Mouse (Mus musculus): ENCODE measurements around the gene Grin3b. TPM values are rescaled to one million over a fixed set of nuclear protein-coding genes. Genes with fewer than 3 reads are reported as not detected.

The Grin3b gene
- polyA plus RNA-seq, 1 experiment: not detected

DNA sequence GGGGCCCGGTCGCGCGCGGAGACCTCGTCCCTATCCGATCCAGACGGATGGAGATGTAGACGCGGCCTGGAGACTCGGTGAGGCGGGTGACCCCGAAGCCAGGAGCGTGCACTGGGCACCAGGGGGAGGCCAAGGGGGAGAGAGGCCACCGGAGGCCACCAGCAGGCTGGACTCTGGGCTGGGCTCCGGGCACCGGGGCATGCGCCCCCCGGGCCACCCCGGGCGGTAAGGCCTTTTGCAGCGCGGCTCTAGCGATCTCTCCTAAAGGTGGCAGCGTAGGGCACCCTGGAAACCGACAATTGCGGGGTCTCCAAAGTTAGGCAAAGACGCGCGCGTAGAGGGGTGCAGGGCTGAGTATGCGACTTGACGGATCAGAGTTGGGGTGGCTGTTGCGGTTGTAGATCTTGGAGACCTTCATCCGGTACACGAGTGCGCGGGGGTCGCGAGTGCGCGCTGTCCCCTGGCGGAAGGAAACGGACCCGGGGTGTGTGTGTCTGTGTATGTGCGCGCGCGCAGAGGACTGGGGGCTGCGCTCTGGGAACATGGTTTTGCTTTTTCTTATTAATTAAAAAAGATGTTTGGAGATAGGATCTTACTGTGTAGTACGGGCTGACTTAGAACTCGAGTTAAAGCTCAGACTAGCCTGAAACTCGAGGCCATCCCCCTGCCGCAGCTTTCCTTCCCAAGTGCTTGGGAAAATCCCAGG, 43.0 kb upstream of the Grin3b start:
- Histone ChIP-seq H3K36me3 (ENCODE audit: control insufficient read depth, insufficient read depth, low read length) (0 out of 2 replicates have a peak, but pooled peaks cover 2% of the 10 kb centered on the region), H3K4me3 (ENCODE audit: low read depth, low read length) (peak overlapping the region; percentile 83), H3K27me3 (ENCODE audit: control insufficient read depth, insufficient read depth, low read length) (peaks cover 6% of the 10 kb centered on the region), H3K27ac (ENCODE audit: insufficient read depth, low read depth, low read length) (peak overlapping the region; percentile 60), H3K4me1 (ENCODE audit: control insufficient read depth, insufficient read depth, insufficient read length, low read length) (peaks cover 10% of the 10 kb centered on the region)
- under 1% methylated on average over 54 of the region's 54 CpGs for WGBS
- no peak for TF ChIP-seq CTCF (IDR thresholded peaks at IDR 0.05; ENCODE audit: extremely low read depth, insufficient read length, insufficient replicate concordance, low read depth, low read length)

DNA sequence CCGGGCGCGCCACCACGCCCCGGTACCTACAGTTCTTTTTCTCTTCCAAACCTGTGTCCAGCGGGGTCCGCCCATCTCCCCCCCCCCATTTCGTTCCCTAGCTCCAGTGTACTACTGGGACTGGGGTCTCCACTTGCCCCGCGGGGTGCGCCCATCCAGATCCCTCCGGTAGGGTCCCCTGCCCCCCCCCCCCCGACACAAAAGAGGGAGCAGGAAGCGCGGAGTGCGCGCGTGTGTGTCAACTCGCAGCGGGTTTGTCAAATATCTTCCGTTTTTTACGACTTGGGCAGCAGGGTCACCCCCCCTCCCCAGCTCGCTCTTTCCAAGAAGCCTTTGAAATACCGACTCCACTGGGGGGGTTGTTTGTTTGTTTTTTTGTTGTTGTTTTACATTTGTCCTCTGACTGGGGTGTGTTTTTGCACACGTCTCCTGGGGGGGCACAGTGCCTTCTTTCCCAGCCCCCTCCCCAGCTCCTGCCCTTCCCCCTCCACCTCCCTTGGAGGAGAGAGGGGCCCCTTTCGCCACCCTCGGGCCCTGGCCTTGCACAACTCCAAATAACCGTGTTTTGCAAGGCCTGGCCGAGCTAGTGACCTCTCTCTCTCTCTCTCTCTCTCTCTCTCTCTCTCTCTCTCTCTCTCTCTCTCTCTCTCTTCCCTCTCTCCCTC, 42.4 kb upstream of the Grin3b start:
- Histone ChIP-seq H3K27ac (ENCODE audit: insufficient read depth, low read depth, low read length) (peak overlapping the region; percentile 60), H3K4me3 (ENCODE audit: low read depth, low read length) (peak overlapping the region; percentile 83), H3K4me1 (ENCODE audit: control insufficient read depth, insufficient read depth, insufficient read length, low read length) (peaks cover 15% of the 10 kb centered on the region), H3K36me3 (ENCODE audit: control insufficient read depth, insufficient read depth, low read length) (0 out of 2 replicates have a peak, but pooled peaks cover 2% of the 10 kb centered on the region), H3K27me3 (ENCODE audit: control insufficient read depth, insufficient read depth, low read length) (peaks cover 6% of the 10 kb centered on the region)
- TF ChIP-seq POLR2A (IDR thresholded peaks at IDR 0.05; ENCODE audit: low read depth, low read length) (no peak), CTCF (IDR thresholded peaks at IDR 0.05; ENCODE audit: extremely low read depth, insufficient read length, insufficient replicate concordance, low read depth, low read length) (no peak)
- 3% methylated on average over 29 of the region's 29 CpGs for WGBS

DNA sequence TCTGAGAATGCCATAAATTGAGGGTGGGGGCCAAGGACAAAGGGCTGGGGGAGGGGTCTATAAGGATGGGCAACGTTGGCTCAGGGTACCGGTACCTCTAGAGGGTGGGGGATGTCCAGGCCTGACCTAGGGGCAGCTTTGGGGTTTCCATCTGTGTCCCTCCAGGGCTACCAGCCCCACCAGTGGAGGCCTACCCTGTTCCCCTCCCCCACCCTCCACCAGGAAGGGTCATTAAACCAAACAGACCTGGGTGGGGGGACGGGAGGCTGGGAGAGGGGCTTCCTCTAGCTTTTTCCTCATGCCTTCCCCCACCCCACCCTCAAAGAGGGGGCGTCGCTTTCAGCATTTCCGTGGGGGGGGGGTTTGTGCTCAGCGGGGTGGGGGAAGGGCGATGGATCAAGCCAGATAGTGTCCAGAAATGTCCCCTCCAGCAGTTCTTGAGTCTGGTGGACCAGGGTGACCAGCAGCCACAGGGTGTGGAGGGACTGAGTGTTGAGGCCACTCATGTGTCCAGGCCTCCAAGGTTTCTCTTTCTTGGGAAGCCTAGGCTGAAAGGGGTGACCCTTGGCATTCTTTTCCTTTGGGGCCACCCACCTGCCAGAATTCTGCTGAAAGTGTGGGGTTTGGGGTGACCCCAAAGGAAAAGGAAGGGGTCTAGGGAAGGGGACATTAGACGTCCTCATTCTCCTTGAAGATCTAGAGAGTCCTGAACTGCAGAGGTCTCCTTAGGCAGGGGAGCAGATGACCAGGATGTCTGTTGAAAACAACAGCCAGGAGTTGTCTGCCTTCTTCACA, 41.4 kb upstream of the Grin3b start:
- WGBS: 57% methylated on average over 9 of the region's 9 CpGs
- H3K27me3 ChIP-seq (ENCODE audit: control insufficient read depth, insufficient read depth, low read length): peaks cover 6% of the 10 kb centered on the region
- TF ChIP-seq CTCF (IDR thresholded peaks at IDR 0.05; ENCODE audit: extremely low read depth, insufficient read length, insufficient replicate concordance, low read depth, low read length): no peak
- H3K4me1 ChIP-seq (ENCODE audit: control insufficient read depth, insufficient read depth, insufficient read length, low read length): peaks cover 23% of the 10 kb centered on the region
- no peak overlapping the region for H3K27ac ChIP-seq (ENCODE audit: insufficient read depth, low read depth, low read length)
- H3K4me3 ChIP-seq (ENCODE audit: low read depth, low read length): 0 out of 2 replicates have a peak overlapping the region, but pooled peaks have one; percentile 83
- 0 out of 2 replicates have a peak, but pooled peaks cover 2% of the 10 kb centered on the region for H3K36me3 ChIP-seq (ENCODE audit: control insufficient read depth, insufficient read depth, low read length)

DNA sequence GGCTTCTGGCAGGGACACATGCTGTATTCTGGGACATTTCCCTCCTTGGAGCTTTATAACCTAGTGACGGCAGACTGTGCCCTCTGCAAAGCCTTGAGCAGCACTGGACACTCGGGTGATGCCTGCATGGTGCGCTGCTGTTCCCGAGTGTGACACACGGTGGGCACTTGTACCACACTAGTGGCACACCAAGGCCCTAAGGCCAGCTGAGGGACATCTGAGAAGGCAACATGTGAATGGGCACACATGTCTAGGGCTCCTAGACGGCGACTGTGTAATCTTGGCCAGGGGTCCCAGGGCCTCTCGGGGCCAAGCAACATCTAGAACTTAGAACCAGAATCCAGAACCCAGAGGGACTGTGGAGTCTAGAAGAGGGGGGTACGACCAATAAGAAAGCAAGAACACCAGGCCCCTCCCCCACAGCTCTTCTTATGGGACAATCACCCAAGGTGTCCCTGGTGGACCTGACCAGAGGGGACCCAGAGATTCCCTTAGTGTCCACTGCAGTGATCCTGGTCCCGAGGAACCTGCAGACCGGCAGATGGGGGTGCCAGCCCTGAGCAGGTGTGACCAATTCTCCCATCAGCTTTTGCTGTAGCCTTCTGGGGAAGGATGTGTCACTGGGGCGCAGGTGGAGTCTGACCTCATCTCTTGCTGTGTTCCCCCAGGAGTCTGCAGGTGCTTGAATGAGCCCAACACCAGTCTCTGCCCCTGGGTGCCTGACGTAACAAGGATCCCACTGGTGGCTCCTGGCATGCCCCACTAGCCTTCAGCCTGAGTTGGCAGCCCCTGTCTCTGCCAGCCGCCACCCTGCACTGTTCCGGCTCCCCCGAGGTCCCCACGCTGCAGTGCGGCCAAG, 40.3 kb upstream of the Grin3b start:
- Histone ChIP-seq H3K36me3 (ENCODE audit: control insufficient read depth, insufficient read depth, low read length) (0 out of 2 replicates have a peak, but pooled peaks cover 2% of the 10 kb centered on the region), H3K27me3 (ENCODE audit: control insufficient read depth, insufficient read depth, low read length) (peaks cover 6% of the 10 kb centered on the region), H3K27ac (ENCODE audit: insufficient read depth, low read depth, low read length) (no peak overlapping the region), H3K4me1 (ENCODE audit: control insufficient read depth, insufficient read depth, insufficient read length, low read length) (peaks cover 30% of the 10 kb centered on the region), H3K4me3 (ENCODE audit: low read depth, low read length) (no peak overlapping the region)
- 77% methylated on average over 18 of the region's 18 CpGs for WGBS
- no peak for TF ChIP-seq CTCF (IDR thresholded peaks at IDR 0.05; ENCODE audit: extremely low read depth, insufficient read length, insufficient replicate concordance, low read depth, low read length)
- TF ChIP-seq POLR2A (IDR thresholded peaks at IDR 0.05; ENCODE audit: low read depth, low read length): no peak

DNA sequence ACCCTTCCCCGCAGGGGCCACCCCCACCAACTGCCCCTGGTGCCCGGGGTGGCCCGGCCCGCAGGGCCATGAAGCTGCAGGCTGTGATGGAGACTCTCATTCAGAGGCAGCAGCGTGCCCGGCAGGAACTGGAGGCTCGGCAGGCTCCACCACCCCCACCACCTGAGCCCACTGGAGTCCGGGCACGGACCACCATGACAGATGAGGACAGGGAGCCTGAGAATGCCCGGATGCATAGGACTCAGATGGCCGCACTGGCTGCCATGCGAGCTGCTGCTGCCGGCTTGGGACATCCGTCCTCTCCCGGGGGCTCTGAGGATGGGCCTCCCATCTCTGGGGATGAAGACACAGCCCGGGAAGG, 39.7 kb upstream of the Grin3b start:
- Histone ChIP-seq H3K27ac (ENCODE audit: insufficient read depth, low read depth, low read length) (no peak overlapping the region), H3K36me3 (ENCODE audit: control insufficient read depth, insufficient read depth, low read length) (0 out of 2 replicates have a peak, but pooled peaks cover 2% of the 10 kb centered on the region), H3K27me3 (ENCODE audit: control insufficient read depth, insufficient read depth, low read length) (peaks cover 6% of the 10 kb centered on the region), H3K4me1 (ENCODE audit: control insufficient read depth, insufficient read depth, insufficient read length, low read length) (peaks cover 31% of the 10 kb centered on the region), H3K4me3 (ENCODE audit: low read depth, low read length) (no peak overlapping the region)
- TF ChIP-seq POLR2A (IDR thresholded peaks at IDR 0.05; ENCODE audit: low read depth, low read length): no peak
- no peak for TF ChIP-seq CTCF (IDR thresholded peaks at IDR 0.05; ENCODE audit: extremely low read depth, insufficient read length, insufficient replicate concordance, low read depth, low read length)
- 92% methylated on average over 16 of the region's 16 CpGs for WGBS

DNA sequence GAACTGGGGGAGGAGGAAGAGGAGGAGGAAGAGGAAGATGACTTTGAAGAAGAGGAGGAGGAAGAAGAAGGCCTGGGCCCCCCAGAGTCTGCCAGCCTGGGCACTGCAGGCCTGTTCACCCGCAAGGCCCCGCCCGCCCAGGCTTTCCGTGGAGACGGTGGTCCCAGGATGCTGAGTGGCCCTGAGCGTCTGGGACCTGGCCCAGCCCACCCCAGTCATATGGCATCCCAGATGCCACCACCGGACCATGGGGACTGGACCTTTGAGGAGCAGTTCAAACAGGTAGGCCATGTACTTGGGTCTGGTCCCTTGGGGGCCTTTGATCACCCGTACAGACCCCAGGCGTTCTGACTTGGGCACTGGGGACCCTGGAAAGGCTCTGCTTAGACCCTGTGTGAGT, 38.7 kb upstream of the Grin3b start:
- Histone ChIP-seq H3K27ac (ENCODE audit: insufficient read depth, low read depth, low read length) (no peak overlapping the region), H3K4me3 (ENCODE audit: low read depth, low read length) (no peak overlapping the region), H3K4me1 (ENCODE audit: control insufficient read depth, insufficient read depth, insufficient read length, low read length) (peaks cover 33% of the 10 kb centered on the region), H3K36me3 (ENCODE audit: control insufficient read depth, insufficient read depth, low read length) (0 out of 2 replicates have a peak, but pooled peaks cover 2% of the 10 kb centered on the region), H3K27me3 (ENCODE audit: control insufficient read depth, insufficient read depth, low read length) (peaks cover 6% of the 10 kb centered on the region)
- no peak for TF ChIP-seq POLR2A (IDR thresholded peaks at IDR 0.05; ENCODE audit: low read depth, low read length)
- TF ChIP-seq CTCF (IDR thresholded peaks at IDR 0.05; ENCODE audit: extremely low read depth, insufficient read length, insufficient replicate concordance, low read depth, low read length): no peak
- WGBS: 87% methylated on average over 9 of the region's 9 CpGs

Data from small intestine, adult 2 months (tissue).